Mouse (Mus musculus): ENCODE data around the gene C030005K15Rik.
"Not testable (repeated sequence)": the region's sequence is repeated elsewhere in the genome, so short reads cannot be mapped to it uniquely, and the experiment has no call there.

The C030005K15Rik gene

GRCm38 (mm10) chr10:97726655-97727054, at the start of gene C030005K15Rik:
TSS of gene C030005K15Rik (minus strand) at chr10:97726755.
- not testable (repeated sequence) for DNase-seq (ENCODE audit: low read depth)

GRCm38 (mm10) chr10:97768171-97768749, 41.7 kb upstream of the C030005K15Rik start:
- DNase-seq (ENCODE audit: low read depth), result no peak

GRCm38 (mm10) chr10:97753821-97754220, 27.3 kb upstream of the C030005K15Rik start:
- DNase-seq (ENCODE audit: low read depth), result no peak

GRCm38 (mm10) chr10:97747231-97747630, 20.7 kb upstream of the C030005K15Rik start:
- no peak for DNase-seq (ENCODE audit: low read depth)

GRCm38 (mm10) chr10:97725929-97726328, 626 bp downstream of the C030005K15Rik start:
- DNase-seq (ENCODE audit: low read depth), result no peak

GRCm38 (mm10) chr10:97722709-97723108, 3.8 kb downstream of the C030005K15Rik start:
- no peak for DNase-seq (ENCODE audit: low read depth)

GRCm38 (mm10) chr10:97720625-97721024, 5.9 kb downstream of the C030005K15Rik start:
- no peak for DNase-seq (ENCODE audit: low read depth)

- no peak for DNase-seq (ENCODE audit: low read depth)
Measured at GRCm38 (mm10) chr10:97718021-97718420, 8.5 kb downstream of the C030005K15Rik start.

- DNase-seq (ENCODE audit: low read depth), result no peak
Measured at GRCm38 (mm10) chr10:97717233-97717632, 9.3 kb downstream of the C030005K15Rik start.

- DNase-seq (ENCODE audit: low read depth), result no peak
Measured at GRCm38 (mm10) chr10:97715289-97715906, 11.2 kb downstream of the C030005K15Rik start.

GRCm38 (mm10) chr10:97714584-97714983, 12.0 kb downstream of the C030005K15Rik start:
- no peak for DNase-seq (ENCODE audit: low read depth)

GRCm38 (mm10) chr10:97712687-97713086, 13.9 kb downstream of the C030005K15Rik start:
- DNase-seq (ENCODE audit: low read depth), result peak; percentile 56

- DNase-seq (ENCODE audit: low read depth), result peak; percentile 45
Measured at GRCm38 (mm10) chr10:97704562-97704961, 22.0 kb downstream of the C030005K15Rik start.

- no peak for DNase-seq (ENCODE audit: low read depth)
Measured at GRCm38 (mm10) chr10:97702321-97702720, 24.2 kb downstream of the C030005K15Rik start.

GRCm38 (mm10) chr10:97693398-97694135, 33.0 kb downstream of the C030005K15Rik start:
- DNase-seq (ENCODE audit: low read depth), result no peak

GRCm38 (mm10) chr10:97692913-97693312, 33.6 kb downstream of the C030005K15Rik start, which contains the start of gene Ccer1:
TSS of gene Ccer1 (plus strand) at chr10:97693059.
- no peak for DNase-seq (ENCODE audit: low read depth)

- no peak for DNase-seq (ENCODE audit: low read depth)
Measured at GRCm38 (mm10) chr10:97689425-97689824, 37.1 kb downstream of the C030005K15Rik start.

GRCm38 (mm10) chr10:97687198-97687597, 39.4 kb downstream of the C030005K15Rik start:
- no peak for DNase-seq (ENCODE audit: low read depth)

GRCm38 (mm10) chr10:97682981-97683380, 43.6 kb downstream of the C030005K15Rik start:
- DNase-seq (ENCODE audit: low read depth), result no peak

Measured in induced T-regulatory cell, adult 2 months (primary cell).